Mouse (Mus musculus) G1E-ER4 (cell line): ENCODE data around the gene Slco1a4. TPM values are rescaled to one million over a fixed set of nuclear protein-coding genes. Genes with fewer than 3 reads are reported as not detected.

Source experiments
- GATA1 ChIP-seq: IDR thresholded peaks from one replicate; pipeline ENCODE4 v1.8.0; 2012; ENCODE audit warnings: low read length, inconsistent platforms
- polyA plus RNA-seq: library from polyadenylated mRNA; stranded (reverse); fragments of >175 nt; gene quantifications from 2 replicates; pipeline ENCODE4 v1.2.3, GENCODE M21; 2012

Slco1a4 gene
- polyA plus RNA-seq, result not detected in 2 replicates

DNA sequence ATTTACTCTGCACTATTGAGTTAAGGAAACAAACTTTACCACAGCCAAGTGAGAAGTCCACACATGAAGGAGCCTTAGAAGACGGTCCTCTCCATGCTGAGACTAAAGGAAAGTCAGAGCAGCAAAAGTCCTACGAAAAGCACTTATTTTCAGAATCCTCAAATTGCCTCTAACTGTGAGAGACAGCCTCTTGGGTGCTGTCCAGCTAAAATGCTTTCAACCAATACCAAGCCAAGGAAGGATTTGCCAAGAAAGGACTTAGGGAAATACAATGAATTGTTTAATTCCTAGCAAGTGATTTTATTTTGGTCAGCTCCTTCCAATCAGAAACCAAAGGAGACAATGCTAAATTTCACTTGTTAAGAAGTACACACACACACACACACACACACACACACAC lies at the start of gene Slco1a4:
Slco1a4 (minus strand) TSS at position 115 of the 400 bp plus-strand sequence.
- TF ChIP-seq GATA1, result no peak

DNA sequence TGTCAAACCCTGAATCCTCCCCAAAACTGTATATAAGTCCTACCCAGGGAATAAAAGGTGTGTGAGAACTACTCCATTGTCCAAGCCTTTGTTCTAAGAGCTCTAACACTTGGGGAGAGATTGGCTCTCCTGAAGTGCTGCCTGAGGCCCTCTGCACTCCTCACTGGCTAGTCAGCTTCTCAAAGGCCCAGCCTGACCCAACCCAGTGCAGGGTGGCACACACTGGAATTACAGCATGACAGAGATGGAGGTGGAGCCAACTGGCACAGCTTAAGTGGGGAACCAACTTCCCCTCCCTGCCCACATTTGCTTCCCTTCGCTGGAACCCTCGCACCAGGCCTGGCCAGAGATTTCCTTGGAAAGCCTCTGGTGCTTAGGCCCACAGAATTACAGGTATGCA lies 42.2 kb upstream of the Slco1a4 start:
- no peak for TF ChIP-seq GATA1

DNA sequence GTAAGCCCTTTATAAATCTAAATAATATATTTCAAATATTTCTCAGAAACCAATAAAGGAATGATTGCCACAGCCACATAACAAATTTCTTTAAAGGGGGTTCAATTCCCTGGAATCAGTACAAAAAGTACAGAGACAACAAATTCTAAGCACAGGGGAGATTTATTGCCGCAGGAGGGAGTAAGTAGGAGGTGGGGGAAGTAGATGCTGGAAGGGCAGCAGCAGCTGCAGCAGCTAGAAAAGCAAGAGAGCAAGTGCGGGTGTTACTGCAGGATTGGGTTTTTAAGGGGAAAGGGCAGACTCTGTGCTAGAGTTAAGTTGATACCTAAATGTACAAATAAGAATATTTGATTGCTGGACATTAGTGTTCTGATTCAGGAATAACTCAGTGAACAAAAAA lies 33.7 kb upstream of the Slco1a4 start:
- no peak for TF ChIP-seq GATA1

DNA sequence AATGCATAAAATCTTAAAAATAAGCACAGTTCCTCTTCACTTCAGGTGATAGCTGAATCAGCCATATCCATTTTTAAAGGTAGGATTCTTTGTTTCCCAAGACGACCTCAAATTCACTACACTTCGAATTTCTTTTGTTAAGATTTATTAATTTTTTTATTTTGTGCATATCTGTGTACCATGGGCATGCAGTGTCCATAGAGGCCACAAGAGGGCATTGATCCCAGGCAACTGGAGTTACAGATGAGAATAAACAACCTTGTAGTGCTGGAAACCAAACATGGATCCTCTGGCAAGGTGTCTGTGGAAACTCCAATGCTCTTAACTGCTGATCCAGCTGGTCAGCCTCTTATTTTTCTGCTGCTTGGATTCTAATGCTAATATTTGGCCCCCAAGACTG lies 32.2 kb upstream of the Slco1a4 start:
- no peak for TF ChIP-seq GATA1

DNA sequence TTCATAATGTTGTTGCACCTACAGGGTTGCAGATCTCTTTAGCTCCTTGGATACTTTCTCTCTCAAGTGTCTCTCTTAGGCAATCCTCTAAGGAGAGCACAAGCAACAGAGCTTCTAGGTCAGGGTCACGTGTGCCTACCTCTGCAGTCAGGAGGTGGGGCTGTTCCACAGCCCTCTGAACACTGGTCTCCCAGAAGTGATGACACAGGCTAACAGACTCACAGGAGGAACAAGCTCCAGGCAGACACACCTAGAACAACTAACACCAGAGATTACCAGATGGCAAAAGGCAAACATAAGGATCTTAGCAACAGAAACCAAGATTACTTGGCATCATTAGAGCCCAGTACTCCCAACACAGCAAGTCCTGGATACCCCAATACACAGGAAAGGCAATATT lies 26.6 kb upstream of the Slco1a4 start:
- TF ChIP-seq GATA1, result no peak

DNA sequence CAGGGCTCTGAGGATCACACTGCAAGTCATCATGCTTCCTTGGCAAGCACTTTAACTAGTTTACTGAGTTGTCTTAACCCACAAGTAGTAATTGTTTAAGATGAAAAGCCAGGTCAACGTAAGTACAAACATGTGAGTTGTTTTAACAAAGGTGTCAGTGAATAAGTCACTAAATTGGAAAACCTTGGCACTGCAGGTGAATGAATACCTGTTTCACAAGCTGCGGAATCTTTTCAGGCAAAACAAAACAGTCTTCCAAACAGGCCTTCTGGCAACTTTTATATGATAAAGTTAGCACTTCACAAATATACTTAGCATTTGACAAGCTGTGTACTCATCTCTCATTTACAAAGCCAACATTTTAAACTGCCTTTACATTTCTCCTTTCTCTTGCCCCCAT lies 15.7 kb upstream of the Slco1a4 start:
- no peak for TF ChIP-seq GATA1

DNA sequence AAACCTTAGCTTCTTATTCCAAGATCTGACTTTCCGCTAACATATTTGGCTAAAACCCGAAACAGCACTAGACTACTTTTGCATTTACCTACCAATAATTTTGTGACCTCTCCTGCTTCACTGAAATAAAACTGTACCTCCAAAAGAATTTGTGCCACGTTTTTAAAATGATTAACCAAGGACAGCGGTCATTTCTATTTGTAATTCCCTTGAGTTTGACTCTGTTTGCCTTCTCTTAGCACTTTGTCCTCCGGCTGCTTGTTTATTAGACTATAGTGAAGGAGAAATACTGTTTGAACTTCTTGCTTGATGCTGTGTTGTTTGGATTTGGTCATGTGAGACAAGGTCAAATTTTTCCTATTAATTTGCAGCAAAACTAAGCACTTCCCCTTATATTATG lies 12.7 kb upstream of the Slco1a4 start:
- TF ChIP-seq GATA1, result no peak

DNA sequence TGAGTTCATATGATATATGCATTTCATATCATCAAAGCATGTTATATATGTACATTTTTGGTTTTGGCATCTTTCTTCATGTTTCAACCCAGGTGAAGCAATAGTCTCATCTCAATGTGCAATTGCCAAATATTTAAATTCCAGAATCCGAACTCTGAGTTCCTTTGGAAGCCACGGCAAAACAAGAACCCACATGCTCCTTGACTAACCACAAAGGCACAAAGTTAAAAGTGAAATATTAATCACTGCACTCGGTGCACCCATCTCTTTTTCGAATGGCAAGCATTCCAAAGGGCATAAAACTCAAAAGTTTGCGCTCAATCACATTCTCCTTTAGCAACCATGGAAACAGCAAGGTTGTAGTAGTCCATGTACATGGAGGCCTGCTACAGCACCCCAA lies 10.0 kb upstream of the Slco1a4 start:
- no peak for TF ChIP-seq GATA1

DNA sequence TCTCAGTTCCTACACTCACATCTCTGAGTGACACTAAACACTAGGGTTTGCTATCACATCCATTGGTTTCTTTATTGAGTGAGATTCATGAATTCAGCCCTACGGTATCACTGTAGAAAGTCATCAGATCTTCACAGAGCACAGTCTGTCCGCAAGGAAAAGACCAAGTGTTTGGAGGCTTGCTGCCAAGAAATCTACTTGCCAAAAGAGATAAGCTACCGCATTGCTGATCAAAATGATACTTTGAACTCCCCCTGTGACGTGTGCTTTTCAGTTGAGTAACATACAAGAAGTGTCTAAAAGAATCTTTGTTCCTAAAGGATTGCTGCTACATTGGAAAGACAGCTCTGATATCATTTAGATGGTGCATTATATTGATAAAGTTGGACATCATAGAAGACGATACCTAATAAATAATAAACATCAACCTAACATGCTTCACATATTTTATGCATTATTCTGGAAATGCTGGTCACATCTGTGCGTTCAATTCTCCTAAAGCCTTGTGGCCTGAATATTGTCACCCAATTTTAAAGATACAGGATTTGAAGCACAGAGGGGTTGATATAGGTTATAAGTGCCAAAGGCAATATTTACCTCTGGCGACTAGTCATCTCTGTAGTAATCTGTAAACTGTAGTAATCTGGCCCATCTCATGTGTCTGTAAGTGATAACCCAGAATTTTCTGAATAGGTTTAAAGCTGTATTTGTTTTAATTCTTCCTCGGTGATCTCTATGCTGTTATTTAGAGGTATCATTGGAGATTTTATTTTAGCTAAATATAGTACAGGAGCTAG lies 1.9 kb upstream of the Slco1a4 start:
- TF ChIP-seq GATA1, result no peak

DNA sequence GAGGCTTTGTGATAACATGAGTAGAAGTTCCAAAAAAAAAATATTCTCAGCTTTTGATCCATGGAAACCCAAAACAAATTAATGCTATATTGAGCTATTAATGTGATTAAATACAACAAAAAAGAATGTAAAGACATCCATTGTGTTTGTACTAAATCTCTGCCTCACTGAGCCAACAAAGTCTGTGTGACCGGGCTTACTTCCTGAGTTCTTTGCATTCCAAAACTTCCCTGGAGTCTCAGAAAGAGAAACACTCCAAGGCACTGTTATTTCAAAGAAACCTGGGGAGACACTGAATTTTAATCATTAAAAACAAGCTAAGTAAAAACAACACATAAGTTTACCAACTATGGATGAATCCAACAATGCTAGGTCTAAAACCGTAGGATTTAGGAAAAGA lies 2.4 kb downstream of the Slco1a4 start:
- TF ChIP-seq GATA1, result no peak

DNA sequence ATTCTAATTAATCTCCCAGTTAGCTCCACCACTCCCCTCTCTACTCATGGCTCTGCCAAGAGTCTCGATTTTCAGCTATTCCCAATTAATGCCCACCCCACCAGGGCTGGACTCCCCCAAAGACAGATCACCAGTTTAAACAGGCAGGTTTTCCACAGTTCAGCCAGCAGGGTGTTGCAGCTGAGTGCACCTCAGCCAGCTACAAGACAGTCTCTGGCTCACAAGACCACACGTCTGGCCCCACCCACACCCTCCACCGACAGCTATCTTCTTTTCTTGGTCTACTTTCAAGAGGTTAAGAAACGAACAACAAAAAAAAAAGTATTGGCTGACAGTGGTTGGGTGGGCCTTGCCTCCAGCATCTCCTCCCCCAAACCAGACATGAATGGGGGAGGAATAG lies 6.9 kb downstream of the Slco1a4 start:
- TF ChIP-seq GATA1, result no peak

DNA sequence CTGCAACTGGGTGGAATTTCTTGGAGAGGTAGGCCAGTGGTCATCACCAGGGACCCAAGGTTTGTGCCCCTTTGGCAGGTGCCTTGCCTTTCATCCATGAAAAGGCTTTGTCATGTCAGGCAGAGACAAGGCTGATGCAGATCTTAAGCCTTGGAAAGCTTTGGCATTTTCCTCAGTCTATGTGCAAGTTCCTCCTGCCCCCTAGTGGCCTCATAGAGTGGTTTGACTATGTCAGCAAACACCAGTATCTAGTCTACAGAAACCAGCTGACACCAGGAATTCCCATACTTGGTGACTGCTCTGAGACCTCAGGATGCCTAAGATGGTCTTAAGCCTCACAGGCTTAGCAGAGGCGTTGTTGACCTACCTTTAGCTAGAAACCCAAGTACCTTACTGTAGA lies 58.2 kb downstream of the Slco1a4 start:
- TF ChIP-seq GATA1, result no peak

DNA sequence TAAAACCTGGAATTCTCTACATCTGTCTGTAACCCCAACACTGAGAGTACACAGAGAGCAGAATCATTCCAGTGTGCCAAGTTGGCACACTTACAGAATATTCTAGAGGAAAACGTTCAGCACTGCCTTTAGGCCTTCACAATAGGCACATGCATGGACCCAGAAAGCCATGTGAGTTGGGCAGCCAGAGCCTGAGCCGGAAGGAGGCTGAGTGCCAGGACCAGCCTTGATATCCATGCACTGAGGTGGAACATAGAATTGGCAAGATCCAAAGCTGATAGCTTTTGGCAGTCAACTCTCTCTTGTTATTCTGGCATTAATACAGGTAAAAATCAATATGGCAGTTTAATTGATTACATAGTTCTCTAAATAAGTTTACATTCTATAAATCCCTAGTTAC lies 81.5 kb downstream of the Slco1a4 start:
- TF ChIP-seq GATA1, result no peak

DNA sequence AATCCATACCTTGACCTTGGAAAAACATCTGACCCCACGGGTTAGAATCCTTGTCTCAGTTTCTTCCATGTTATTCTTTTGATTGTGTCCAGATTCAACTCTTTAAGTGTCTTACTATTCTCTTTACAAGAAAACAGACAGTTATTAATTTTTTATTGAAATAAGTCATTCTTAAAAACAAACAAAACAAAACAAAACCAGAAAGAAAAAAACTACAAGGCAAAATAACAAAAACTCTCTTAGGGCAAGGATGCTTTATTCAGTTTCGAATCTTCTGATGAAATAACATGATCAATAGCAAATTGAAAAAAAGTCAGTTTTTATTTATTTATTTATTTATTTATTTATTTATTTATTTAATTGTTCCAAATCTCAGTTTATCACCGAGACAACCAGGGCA lies 82.3 kb downstream of the Slco1a4 start, which contains the start of gene Gm5724:
Gm5724 (minus strand) TSS at position 101 of the 400 bp plus-strand sequence.
- TF ChIP-seq GATA1, result no peak

Other genes starting within 250 kb of the Slco1a4 start
- not detected in 2 replicates for gene Slco1b2, start 226.7 kb downstream of the Slco1a4 start, polyA plus RNA-seq
- not detected in 2 replicates for gene Gm5724, start 82.4 kb downstream of the Slco1a4 start, polyA plus RNA-seq
- gene Slco1a1, start 90.8 kb upstream of the Slco1a4 start, polyA plus RNA-seq, result not detected in 2 replicates
- not detected in 2 replicates for gene Gm6614, start 155.2 kb upstream of the Slco1a4 start, polyA plus RNA-seq